ENCODE assay signal across 7 mouse cellular contexts in the genomic region with DNA sequence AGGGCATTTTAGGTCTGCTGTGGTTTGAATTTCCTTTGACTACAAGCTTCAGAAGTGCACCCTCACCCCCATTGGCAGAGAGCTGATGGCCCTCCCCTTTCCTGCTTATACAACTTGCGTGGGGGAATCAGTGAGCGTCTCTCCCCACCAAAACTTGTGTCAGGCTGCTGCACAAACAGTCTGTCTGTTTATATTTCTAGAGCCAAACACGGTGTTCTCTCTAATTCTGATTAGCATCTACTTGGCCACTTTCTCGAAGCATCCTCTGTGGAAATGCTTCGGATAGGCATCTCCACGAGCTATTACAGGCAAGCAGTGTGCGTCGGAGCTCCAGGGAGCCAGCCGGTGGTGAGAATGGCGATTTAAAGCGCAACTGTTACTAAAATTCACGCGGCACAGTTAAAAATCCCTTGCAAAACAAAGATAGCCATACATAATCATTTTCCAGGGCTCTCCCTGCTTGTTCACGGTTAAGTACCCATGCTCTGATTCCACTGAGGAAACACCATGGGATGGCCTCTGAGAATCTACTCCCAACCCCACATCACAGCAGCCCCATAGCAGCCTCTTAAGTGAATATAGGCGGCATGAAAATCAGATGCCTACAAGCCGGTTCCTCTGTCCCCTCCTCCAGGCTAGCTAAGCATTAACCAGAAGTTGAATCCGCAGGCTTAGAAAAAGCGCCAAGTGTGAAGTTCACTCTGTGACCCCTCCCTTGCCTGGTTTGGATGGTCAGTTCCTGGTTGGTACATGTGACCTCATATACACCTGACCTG.
DNase-seq lines count a peak whose midpoint lies in the region; ATAC-seq and TF ChIP-seq lines count a peak whose summit lies in the region.

No protein-coding gene starts in this region.

- H3K27ac ChIP-seq in embryonic facial prominence, embryonic 12.5 days, result no peak overlapping the region
- peak overlapping the region; percentile 91 for H3K27ac ChIP-seq in kidney, adult 2 months (ENCODE audit: insufficient read depth, low read depth, low read length)
- H3K27ac ChIP-seq in liver, embryonic 11.5 days (ENCODE audit: low read depth, low read length), result no peak overlapping the region
- H3K27ac ChIP-seq in small intestine, adult 2 months (ENCODE audit: insufficient read depth, low read depth, low read length), result peak overlapping the region; percentile 36

- no peak for TF ChIP-seq CTCF in brain, embryonic 14.5 days (IDR thresholded peaks at IDR 0.05; ENCODE audit: borderline replicate concordance, extremely low read depth, insufficient read depth, insufficient read length)
- no peak for TF ChIP-seq CTCF in kidney, adult 2 months (conservative IDR thresholded peaks at IDR 0.05; ENCODE audit: insufficient read depth, insufficient read length, low read depth, low read length)
- no peak for TF ChIP-seq CTCF in small intestine, adult 2 months (IDR thresholded peaks at IDR 0.05; ENCODE audit: extremely low read depth, insufficient read length, insufficient replicate concordance, low read depth, low read length)

- no peak for ATAC-seq in embryonic facial prominence, embryonic 12.5 days (ENCODE audit: insufficient number of reproducible peaks, insufficient read depth, low FRiP score, low TSS enrichment)
- peak; percentile 53; the same call in 1 of the 2 replicates for ATAC-seq in liver, embryonic 11.5 days (replicated peaks; ENCODE audit: low FRiP score)

- H3K9me3 ChIP-seq in embryonic facial prominence, embryonic 12.5 days, result no peaks in the 10 kb centered on the region
- no peaks in the 10 kb centered on the region for H3K9me3 ChIP-seq in liver, embryonic 11.5 days (ENCODE audit: control insufficient read depth, low read length)

- no peaks in the 10 kb centered on the region for H3K36me3 ChIP-seq in embryonic facial prominence, embryonic 12.5 days
- H3K36me3 ChIP-seq in kidney, adult 2 months (ENCODE audit: control insufficient read depth, insufficient read depth, low read length), result no peaks in the 10 kb centered on the region
- H3K36me3 ChIP-seq in liver, embryonic 11.5 days (ENCODE audit: control insufficient read depth, insufficient read depth, low read length), result no peaks in the 10 kb centered on the region
- H3K36me3 ChIP-seq in small intestine, adult 2 months (ENCODE audit: control insufficient read depth, insufficient read depth, low read length), result no peaks in the 10 kb centered on the region

- TF ChIP-seq POLR2A in brain, embryonic 14.5 days (IDR thresholded peaks at IDR 0.05; ENCODE audit: borderline replicate concordance, extremely low read depth, insufficient read depth, insufficient read length, poor library complexity, severe bottlenecking), result no peak
- no peak for TF ChIP-seq POLR2A in kidney, adult 2 months (IDR thresholded peaks at IDR 0.05; ENCODE audit: low read depth, low read length)
- no peak for TF ChIP-seq POLR2A in small intestine, adult 2 months (IDR thresholded peaks at IDR 0.05; ENCODE audit: low read depth, low read length)

- H3K9ac ChIP-seq in embryonic facial prominence, embryonic 12.5 days, result no peak overlapping the region
- H3K9ac ChIP-seq in liver, embryonic 11.5 days (ENCODE audit: low read depth, low read length), result no peak overlapping the region

- no peaks in the 10 kb centered on the region for H3K4me1 ChIP-seq in embryonic facial prominence, embryonic 12.5 days
- H3K4me1 ChIP-seq in kidney, adult 2 months (ENCODE audit: control insufficient read depth, insufficient read depth, low read length), result peaks cover 11% of the 10 kb centered on the region
- no peaks in the 10 kb centered on the region for H3K4me1 ChIP-seq in liver, embryonic 11.5 days (replicated peaks; ENCODE audit: control insufficient read depth, insufficient read depth, low read length)
- peaks cover 5% of the 10 kb centered on the region; the same call in 1 of the 2 replicates for H3K4me1 ChIP-seq in small intestine, adult 2 months (ENCODE audit: control insufficient read depth, insufficient read depth, insufficient read length, low read length)

- DNase-seq in brain, embryonic 14.5 days (ENCODE audit: low read depth), result peak; percentile 86
- DNase-seq in kidney, adult 2 months, result peak; percentile 96
- DNase-seq in liver, embryonic 11.5 days (ENCODE audit: low spot score), result no peak
- DNase-seq in embryo, embryonic 11 days, result no peak
- DNase-seq in cerebellum, adult 9-10 months, result no peak

- peak overlapping the region; percentile 13; the same call in 1 of the 2 replicates for H3K4me3 ChIP-seq in embryonic facial prominence, embryonic 12.5 days
- peak overlapping the region; percentile 7; the same call in 1 of the 2 replicates for H3K4me3 ChIP-seq in kidney, adult 2 months (ENCODE audit: insufficient read depth, low read depth, low read length)
- no peak overlapping the region for H3K4me3 ChIP-seq in liver, embryonic 11.5 days (ENCODE audit: low read depth, low read length)
- H3K4me3 ChIP-seq in small intestine, adult 2 months (ENCODE audit: low read depth, low read length), result peak overlapping the region; percentile 38; the same call in 1 of the 2 replicates

- peak overlapping the region; percentile 33 for H3K4me2 ChIP-seq in embryonic facial prominence, embryonic 12.5 days (replicated peaks)
- H3K4me2 ChIP-seq in liver, embryonic 11.5 days, result peak overlapping the region; percentile 47

- 0 out of 2 replicates have a peak, but pooled peaks cover 4% of the 10 kb centered on the region for H3K27me3 ChIP-seq in embryonic facial prominence, embryonic 12.5 days
- H3K27me3 ChIP-seq in kidney, adult 2 months (replicated peaks; ENCODE audit: control insufficient read depth, insufficient read depth, low read length), result no peaks in the 10 kb centered on the region
- no peaks in the 10 kb centered on the region for H3K27me3 ChIP-seq in liver, embryonic 11.5 days (replicated peaks; ENCODE audit: control insufficient read depth, insufficient read depth, low read length)
- H3K27me3 ChIP-seq in small intestine, adult 2 months (ENCODE audit: control insufficient read depth, insufficient read depth, low read length), result no peaks in the 10 kb centered on the region

- WGBS in embryonic facial prominence, embryonic 12.5 days, result 29% methylated on average over 18 of the region's 18 CpGs
- WGBS in kidney, adult 2 months, result 15% methylated on average over 18 of the region's 18 CpGs
- 37% methylated on average over 18 of the region's 18 CpGs for WGBS in liver, embryonic 11.5 days
- WGBS in small intestine, adult 2 months, result 11% methylated on average over 18 of the region's 18 CpGs

Comparison
In these comparisons a context has a peak if more than half of its experiments do, and no peak if none do; other contexts are left out.
1. DNase-seq: peak in brain, embryonic 14.5 days (single experiment) and kidney, adult 2 months (single experiment); none in liver, embryonic 11.5 days (single experiment), embryo, embryonic 11 days (single experiment) and cerebellum, adult 9-10 months (single experiment).
2. H3K27ac ChIP-seq: peak in kidney, adult 2 months (single experiment) and small intestine, adult 2 months (single experiment); none in embryonic facial prominence, embryonic 12.5 days (single experiment) and liver, embryonic 11.5 days (single experiment).